Mouse (Mus musculus) heart, adult 2 months (tissue): ENCODE data around the gene Tgfbi.

Experiments used
- CTCF ChIP-seq: fragments of 200-600 bp; IDR thresholded peaks from 2 replicates; pipeline ENCODE4 v1.8.1; 2022; ENCODE audit warnings: antibody characterized with exemption, mild to moderate bottlenecking, moderate library complexity
- EP300 ChIP-seq: fragments of 200-500 bp; IDR thresholded peaks from 2 replicates; pipeline ENCODE4 v1.6.1; 2011; ENCODE audit warnings: low read depth, low read length, control low read depth; ENCODE audit not compliant: insufficient read depth
- POLR2A ChIP-seq: fragments of 200-500 bp; IDR thresholded peaks from 2 replicates; pipeline ENCODE4 v1.6.1; 2011; ENCODE audit warnings: mild to moderate bottlenecking, low read depth, low read length, control low read depth; ENCODE audit not compliant: insufficient read depth

- no peak for TF ChIP-seq CTCF
- TF ChIP-seq EP300, result 0 out of 2 replicates have a peak, but pooled peaks have one; percentile 5
- no peak for TF ChIP-seq POLR2A
Measured at GRCm38 (mm10) chr13:56581961-56582434, 27.3 kb upstream of the Tgfbi start.
